Mouse (Mus musculus) granulocyte monocyte progenitor cell, adult 5-6 weeks (primary cell): ENCODE measurements around the gene Pak4. TPM values are rescaled to one million over a fixed set of nuclear protein-coding genes. Genes with fewer than 3 reads are reported as not detected.

Source experiments
- ATAC-seq: replicated peaks from 2 replicates; pipeline ENCODE4 v1.8.0; 2016; ENCODE audit warnings: mild to moderate bottlenecking, moderate TSS enrichment, inconsistent platforms; ENCODE audit not compliant: poor library complexity, severe bottlenecking
- total RNA-seq, 2 experiments: library from RNA; stranded (forward) in 1 of 2; stranded (reverse) in 1 of 2; fragments of 200-712, 200-1000 nt in 1 of 2; fragments of >200 nt in 1 of 2; fragmentation: Nextera tagmentation in 1 of 2; gene quantifications; 2 replicates each; pipeline ENCODE4 v1.2.3; 2014 to 2017

Gene Pak4
- total RNA-seq, 2 experiments from 2014 or later = 3.7 to 6.4 TPM

DNA sequence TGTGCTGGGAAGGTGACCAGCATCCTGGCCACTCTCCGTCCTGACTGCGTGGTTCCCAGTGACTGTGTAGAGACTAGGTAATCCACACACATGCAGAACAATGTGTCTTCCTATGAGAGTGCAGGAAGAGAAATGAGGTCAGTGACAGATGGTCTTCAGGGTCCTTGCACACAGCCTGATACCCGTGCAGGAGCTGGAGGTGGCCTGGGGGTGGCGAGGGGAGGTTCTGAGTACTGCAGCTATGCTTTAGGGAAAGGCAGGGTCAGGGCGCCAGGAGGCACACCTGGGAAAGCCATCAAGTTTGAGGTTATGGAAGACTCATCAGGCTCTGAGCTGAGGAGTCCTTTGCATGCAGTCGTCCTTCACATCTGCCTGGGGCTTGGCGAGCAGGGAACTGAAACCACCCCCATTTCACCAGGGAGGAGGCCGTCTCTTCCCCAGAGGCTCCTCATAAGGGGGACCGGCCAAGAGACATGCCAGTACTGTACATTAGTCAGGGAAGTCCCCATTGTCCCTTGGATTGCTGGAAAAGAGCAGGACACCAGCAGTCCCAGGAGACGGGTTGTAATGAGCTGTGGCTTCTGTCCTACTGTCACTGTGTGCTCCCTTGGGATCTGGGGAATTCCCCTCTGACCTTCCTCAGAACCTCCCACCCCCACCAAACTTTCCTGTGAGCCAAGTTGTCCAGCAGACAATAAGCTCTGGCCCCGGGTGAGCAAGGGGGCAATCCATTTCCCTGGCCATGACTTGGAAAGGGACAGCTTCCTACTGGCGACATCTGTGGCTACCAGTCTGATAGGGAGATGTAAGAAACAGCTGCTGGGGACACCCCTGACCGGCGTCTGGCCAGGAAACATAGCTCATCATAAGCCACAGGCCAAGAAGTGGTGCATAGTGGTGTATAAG lies 4.5 kb downstream of the Pak4 start:
- peak; percentile 50 for ATAC-seq

DNA sequence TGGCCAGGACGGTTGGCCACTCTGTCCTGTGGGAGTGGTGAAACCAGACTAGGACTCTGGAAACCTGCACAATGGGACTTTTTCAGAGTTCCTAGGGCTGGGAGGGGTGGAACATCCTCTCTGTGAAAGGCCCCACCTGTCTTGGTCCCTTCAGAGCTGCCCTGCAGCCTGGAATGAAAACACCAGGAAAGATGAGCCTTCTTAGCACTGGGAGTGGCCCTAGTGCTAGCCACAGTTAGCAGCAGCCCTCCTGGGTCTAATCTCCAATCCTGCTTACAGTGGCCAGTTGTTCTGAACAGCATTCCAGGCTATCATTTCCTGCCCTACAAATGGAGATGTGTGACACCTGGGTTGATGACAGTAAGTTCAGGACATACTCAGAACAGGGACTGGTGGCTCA lies 6.1 kb downstream of the Pak4 start:
- ATAC-seq = no peak

DNA sequence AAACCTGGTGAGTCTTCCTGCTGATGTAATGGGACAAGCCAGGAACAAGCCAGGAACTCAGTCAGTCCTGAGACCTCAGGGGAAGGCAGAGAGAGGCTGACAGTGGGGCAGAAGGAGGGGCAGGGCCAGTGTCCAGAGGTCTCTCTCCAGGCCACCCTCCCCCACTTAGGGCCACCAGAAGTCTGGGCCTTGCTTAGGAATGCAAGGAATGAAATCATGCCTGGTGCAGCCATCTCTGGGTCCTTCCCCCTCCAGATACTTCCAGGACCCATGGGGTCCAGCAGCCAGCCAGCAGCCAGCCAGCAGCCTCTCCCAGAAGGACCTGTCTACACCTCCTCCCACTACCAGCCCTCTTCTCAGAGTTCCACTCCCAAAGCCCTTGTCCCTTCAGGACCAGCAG lies 10.3 kb downstream of the Pak4 start:
- no peak for ATAC-seq

DNA sequence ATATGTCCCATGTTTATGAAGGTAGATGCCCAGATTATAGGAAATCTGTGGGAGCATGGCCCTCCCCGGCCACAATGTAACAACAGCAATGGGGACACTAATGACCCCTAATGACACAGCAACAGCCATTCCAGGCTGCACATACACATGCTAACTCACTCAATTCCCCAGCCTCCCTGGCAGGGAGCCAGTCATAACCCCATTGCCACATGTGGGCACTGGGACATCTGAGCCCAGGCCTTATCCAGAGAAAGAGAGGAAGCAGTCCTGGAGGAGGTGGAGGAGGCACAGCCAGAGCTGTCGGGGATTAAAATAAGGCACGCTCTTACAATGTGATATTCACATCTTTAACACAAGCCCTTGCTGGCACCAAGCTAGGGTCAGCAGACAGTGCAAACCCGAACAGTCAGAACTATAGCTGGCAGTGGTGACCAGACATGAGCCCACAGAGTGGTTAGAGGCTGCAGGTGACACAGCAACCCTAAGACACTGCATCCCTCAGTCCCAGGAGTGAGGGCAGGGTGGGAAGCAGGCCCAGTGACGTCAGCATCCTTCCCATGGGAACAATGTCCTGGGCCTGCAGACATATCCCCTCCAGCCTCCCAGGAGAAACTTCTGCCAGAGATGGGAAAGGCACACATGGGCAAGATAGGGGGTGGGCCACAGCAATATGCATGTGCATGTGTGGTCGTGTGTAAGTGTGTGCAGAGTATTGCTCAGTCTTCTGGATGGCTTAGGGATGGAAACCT lies 11.1 kb downstream of the Pak4 start:
- peak; percentile 36; the same call in 1 of the 2 replicates for ATAC-seq

GRCm38 (mm10) chr7:28585001-28585400 lies 13.0 kb downstream of the Pak4 start:
- no peak for ATAC-seq

- no peak for ATAC-seq
Observed at GRCm38 (mm10) chr7:28584468-28584867, 13.5 kb downstream of the Pak4 start.

GRCm38 (mm10) chr7:28583570-28584344 lies 14.2 kb downstream of the Pak4 start:
- peak; percentile 60 for ATAC-seq

GRCm38 (mm10) chr7:28582841-28583240 lies 15.1 kb downstream of the Pak4 start:
- no peak for ATAC-seq

DNA sequence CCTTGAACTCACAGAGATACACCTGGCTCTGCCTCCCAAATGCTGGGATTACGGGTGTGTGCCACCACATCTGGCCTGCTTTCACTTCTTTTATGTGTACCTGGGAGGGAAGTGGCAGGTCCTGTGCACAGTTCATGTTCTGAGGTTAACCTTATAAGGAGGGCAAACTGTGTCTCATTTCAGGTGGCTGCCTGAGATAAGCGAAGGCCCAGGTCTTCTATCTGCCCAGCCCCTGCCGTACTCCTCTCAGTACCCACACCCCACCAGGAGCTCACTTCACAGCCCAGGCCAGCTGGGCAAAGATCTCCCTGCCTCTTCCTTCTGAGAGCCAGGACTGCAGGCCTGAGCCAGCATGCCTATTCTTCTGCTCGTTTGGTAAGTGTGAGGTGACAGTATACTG lies 16.3 kb downstream of the Pak4 start:
- no peak for ATAC-seq

- no peak for ATAC-seq
Observed at GRCm38 (mm10) chr7:28579826-28580225, 18.2 kb downstream of the Pak4 start.

DNA sequence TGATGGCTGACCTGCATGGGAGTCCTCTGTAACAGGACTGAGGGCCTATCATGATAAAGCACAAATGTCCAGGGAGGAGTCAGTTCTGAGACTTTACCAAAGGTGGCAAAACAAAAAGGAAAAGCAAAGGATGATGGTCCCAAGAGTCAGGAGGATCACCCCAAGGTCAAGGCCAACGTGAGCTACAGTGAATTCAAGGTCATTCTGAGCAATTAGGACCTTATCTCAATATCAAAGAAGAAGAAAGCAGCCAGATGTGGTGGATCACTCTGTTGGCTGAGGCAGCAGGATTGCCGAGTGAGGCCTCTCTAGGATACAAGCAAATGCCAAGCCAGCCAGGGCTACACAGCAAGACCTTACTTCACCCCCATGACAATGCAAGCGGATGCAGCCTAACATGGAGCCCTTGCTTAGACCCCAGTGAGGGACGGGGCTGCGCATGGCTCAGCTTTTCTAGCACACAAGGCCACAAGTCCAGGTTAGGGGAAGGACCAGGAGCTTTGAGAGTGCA lies 19.4 kb downstream of the Pak4 start:
- no peak for ATAC-seq

GRCm38 (mm10) chr7:28577826-28578542 lies 20.0 kb downstream of the Pak4 start:
- no peak for ATAC-seq

DNA sequence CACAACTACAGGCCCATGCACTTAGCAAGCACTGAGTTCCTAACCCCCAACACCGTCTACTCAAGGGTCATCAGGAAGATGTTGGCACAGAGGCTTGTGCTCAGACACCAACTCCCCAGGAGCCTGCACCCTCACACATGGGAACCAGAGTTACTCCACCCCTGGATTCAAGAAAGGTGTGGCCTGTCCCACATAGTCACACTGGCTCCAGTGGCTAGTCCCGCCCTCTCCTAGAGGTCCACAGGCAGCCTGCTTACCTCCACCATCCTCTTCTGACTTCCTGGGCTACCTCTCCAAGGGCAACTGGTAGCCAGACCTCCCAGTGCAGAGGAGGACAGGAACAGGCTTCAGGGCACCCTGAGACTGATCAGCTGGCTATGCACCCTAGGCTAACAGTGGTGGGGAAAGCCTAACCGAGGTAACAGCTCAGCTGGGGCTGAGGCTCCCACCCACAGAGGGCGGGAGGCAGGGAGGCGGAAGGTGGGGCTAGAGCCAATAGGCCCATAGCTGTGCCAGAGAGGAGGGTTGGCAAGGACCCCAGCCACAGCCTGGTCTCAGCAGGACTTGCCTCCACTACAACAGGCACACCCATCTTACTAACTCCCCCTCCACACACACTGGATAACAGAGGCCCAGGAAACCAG lies 21.6 kb downstream of the Pak4 start:
- ATAC-seq = no peak

- ATAC-seq = no peak
Observed at GRCm38 (mm10) chr7:28575597-28575996, 22.4 kb downstream of the Pak4 start.

GRCm38 (mm10) chr7:28573236-28573635 lies 24.7 kb downstream of the Pak4 start:
- ATAC-seq = no peak

GRCm38 (mm10) chr7:28572689-28573088 lies 25.3 kb downstream of the Pak4 start:
- no peak for ATAC-seq

DNA sequence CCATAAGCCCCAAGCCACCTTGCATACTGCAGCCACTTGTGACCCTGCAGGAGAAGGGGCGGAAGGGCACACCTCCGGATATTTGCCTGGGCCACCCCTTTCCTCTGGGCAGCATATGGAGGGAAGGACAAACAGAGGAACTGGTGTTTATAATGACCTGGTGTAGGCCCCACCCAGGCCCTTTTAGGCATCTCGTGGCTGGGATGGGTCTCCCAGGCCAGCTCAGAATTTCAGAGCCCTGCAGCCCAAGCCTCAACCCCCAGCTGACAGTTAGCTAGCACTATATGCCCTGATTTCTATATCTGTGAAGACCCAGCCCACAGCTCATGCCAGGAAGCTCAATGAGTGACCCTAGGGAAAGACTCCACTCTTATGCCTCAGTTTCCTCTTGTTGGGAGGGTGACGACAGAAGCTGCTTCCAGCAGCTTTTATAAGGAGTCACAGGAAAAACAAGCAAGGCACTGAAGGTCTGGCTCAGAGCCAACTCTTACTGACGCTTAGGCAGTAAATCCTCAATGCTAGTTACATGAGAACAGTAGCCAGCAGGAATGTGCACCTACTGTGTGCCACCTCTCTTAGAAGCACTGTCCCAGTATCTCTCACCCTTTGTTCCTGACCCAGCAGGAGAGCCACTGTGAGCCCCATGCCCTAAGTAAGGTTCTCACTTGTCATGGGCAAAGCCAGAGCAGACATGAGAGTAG lies 26.9 kb downstream of the Pak4 start:
- ATAC-seq = no peak

GRCm38 (mm10) chr7:28570291-28570981 lies 27.5 kb downstream of the Pak4 start:
- ATAC-seq = no peak
